Mouse (Mus musculus) CH12.LX (cell line): ENCODE measurements around the gene Pam.

ENCODE experiments used
- MXI1 ChIP-seq: IDR thresholded peaks from 2 replicates; pipeline ENCODE4 v1.6.1; 2011; ENCODE audit warnings: mild to moderate bottlenecking, low read depth, low read length, improper control_type of control experiment
- POLR2A ChIP-seq: IDR thresholded peaks from 2 replicates; pipeline ENCODE4 v1.6.1; 2011; ENCODE audit warnings: low read depth, mild to moderate bottlenecking, improper control_type of control experiment, low read length

GRCm38 (mm10) chr1:97960681-97961080, 134.8 kb downstream of the Pam start:
- TF ChIP-seq MXI1 (no peak), POLR2A (no peak)
